Mouse (Mus musculus) G1E (cell line): ENCODE measurements at regions not wholly inside any gene's neighbourhood (a gene's known extent, or its start where the extent isn't known, plus 50 kb on each side); places are given as distances from the start of the nearest gene placed in this dataset.

Experiments
- ATAC-seq: 2 replicates; pipeline ENCODE4 v1.8.0; 2016; ENCODE audit warnings: mild to moderate bottlenecking; ENCODE audit not compliant: insufficient number of reproducible peaks, poor library complexity, low FRiP score, severe bottlenecking; ENCODE audit errors: extremely low read depth
- DNase-seq: peaks from one replicate; pipeline ENCODE4 v3.0.0; 2012; ENCODE audit warnings: low spot score
- H3K27me3 ChIP-seq: 2 replicates; pipeline ENCODE4 v1.6.1; 2012; ENCODE audit warnings: mild to moderate bottlenecking, low read length, inconsistent platforms; ENCODE audit not compliant: insufficient read depth
- H3K36me3 ChIP-seq: replicated peaks from 2 replicates; pipeline ENCODE3; 2012; ENCODE audit warnings: mild to moderate bottlenecking, inconsistent platforms
- H3K4me1 ChIP-seq: 2 replicates; pipeline ENCODE4 v1.6.1; 2012; ENCODE audit warnings: low read depth, low read length, inconsistent platforms, mixed read lengths; ENCODE audit not compliant: insufficient read depth
- H3K4me3 ChIP-seq: 2 replicates; pipeline ENCODE4 v1.5.1; 2012; ENCODE audit warnings: low read depth, mild to moderate bottlenecking, inconsistent platforms, low read length, moderate library complexity, mixed read lengths
- H3K9me3 ChIP-seq: replicated peaks from 2 replicates; pipeline ENCODE4 v1.6.1; 2012; ENCODE audit warnings: inconsistent platforms
- CTCF ChIP-seq: IDR thresholded peaks from 2 replicates; pipeline ENCODE4 v1.5.1; 2012; ENCODE audit warnings: low read depth, low read length, inconsistent platforms, mixed read lengths
- GATA1 ChIP-seq: IDR thresholded peaks from 2 replicates; pipeline ENCODE4 v1.6.1; 2012; ENCODE audit warnings: borderline replicate concordance, low read length, inconsistent platforms, mixed read lengths
- GATA2 ChIP-seq: IDR thresholded peaks from 2 replicates; pipeline ENCODE4 v1.6.1; 2012; ENCODE audit warnings: low read depth, low read length, inconsistent platforms, borderline replicate concordance
- POLR2AphosphoS5 ChIP-seq: IDR thresholded peaks from 2 replicates; pipeline ENCODE4 v1.6.1; 2012; ENCODE audit warnings: low read depth, low read length, inconsistent platforms; ENCODE audit not compliant: insufficient replicate concordance
- TAL1 ChIP-seq: conservative IDR thresholded peaks from 2 replicates; pipeline ENCODE4 v1.6.1; 2012; ENCODE audit warnings: low read depth, low read length, inconsistent platforms, mixed read lengths

DNA sequence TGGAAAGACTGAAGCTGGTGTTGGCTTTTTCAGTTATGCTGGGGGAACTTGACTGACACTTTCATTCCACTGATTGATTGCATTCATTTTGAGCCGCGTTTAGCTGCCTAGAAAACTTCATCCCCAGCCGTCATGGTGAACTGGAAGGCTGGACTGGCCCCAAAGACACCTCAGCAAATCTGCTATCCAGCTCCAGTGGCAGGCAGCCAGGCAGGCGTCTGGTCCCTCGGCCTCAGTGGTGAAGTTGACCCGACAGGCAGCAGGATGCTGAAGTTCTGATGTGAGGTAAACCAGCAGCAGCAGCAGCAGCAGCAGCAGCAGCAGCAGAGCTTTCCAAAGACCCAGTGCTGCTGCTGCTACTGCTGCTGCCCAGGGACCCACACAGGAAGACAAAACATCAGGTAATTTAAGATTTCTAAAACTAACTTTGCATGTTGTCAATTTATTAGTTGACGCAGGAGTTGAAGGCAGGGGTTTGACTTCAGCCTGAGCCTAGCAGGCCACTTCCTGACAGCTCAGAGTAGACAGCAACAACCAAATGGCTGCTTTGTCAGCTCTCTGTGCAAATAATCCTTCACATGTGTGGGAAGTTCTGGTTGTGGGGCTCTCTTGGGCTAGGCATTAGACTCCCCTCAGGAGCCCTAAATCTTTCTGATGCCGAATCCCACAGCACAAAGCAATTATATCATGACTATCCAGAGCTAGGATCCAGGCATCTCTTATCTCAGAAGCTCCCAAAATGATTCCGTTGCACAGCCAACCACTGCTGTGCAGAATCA, 200.4 kb upstream of the Nhs start:
- no peak for ATAC-seq
- Histone ChIP-seq H3K4me1 (no peaks in the 10 kb centered on the region), H3K9me3 (no peaks in the 10 kb centered on the region), H3K4me3 (no peak overlapping the region), H3K27me3 (no peaks in the 10 kb centered on the region), H3K36me3 (no peaks in the 10 kb centered on the region)
- no peak for DNase-seq
- TF ChIP-seq GATA2 = no peak
- TF ChIP-seq GATA1 = no peak
- no peak for TF ChIP-seq TAL1
- TF ChIP-seq POLR2AphosphoS5 = no peak
- no peak for TF ChIP-seq CTCF

DNA sequence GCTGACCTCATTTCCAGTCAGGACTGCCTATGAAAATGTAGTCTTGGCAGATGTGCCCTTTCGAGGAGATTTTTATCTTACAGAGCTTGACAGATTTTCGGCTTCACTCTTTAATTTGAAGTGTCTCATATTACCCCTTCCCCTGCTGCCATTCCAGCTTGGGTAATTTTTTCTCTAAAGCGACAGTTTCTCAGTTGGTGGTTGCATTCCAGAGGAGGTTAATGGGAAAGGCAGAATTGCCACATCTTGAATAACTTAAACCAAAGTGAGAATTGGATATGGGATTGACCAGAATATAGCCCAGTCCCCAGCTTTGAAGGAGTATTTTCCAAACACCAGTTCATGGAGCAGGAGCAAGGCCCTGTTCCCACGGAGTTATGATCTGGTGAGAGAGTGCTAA, 188.8 kb upstream of the Nhs start:
- Histone ChIP-seq H3K27me3 (no peaks in the 10 kb centered on the region), H3K36me3 (no peaks in the 10 kb centered on the region), H3K4me3 (no peak overlapping the region), H3K9me3 (no peaks in the 10 kb centered on the region), H3K4me1 (no peaks in the 10 kb centered on the region)
- DNase-seq = no peak
- TF ChIP-seq TAL1 = no peak
- no peak for TF ChIP-seq POLR2AphosphoS5
- no peak for TF ChIP-seq GATA1
- no peak for TF ChIP-seq CTCF
- no peak for TF ChIP-seq GATA2
- ATAC-seq = no peak

GRCm38 (mm10) chrX:162347886-162348285, 188.4 kb upstream of the Nhs start:
- ATAC-seq (no peak), DNase-seq (no peak)
- Histone ChIP-seq H3K4me1 (no peaks in the 10 kb centered on the region), H3K27me3 (no peaks in the 10 kb centered on the region), H3K36me3 (no peaks in the 10 kb centered on the region), H3K4me3 (no peak overlapping the region), H3K9me3 (no peaks in the 10 kb centered on the region)
- TF ChIP-seq POLR2AphosphoS5 (no peak), GATA2 (no peak), CTCF (no peak), GATA1 (no peak), TAL1 (no peak)

DNA sequence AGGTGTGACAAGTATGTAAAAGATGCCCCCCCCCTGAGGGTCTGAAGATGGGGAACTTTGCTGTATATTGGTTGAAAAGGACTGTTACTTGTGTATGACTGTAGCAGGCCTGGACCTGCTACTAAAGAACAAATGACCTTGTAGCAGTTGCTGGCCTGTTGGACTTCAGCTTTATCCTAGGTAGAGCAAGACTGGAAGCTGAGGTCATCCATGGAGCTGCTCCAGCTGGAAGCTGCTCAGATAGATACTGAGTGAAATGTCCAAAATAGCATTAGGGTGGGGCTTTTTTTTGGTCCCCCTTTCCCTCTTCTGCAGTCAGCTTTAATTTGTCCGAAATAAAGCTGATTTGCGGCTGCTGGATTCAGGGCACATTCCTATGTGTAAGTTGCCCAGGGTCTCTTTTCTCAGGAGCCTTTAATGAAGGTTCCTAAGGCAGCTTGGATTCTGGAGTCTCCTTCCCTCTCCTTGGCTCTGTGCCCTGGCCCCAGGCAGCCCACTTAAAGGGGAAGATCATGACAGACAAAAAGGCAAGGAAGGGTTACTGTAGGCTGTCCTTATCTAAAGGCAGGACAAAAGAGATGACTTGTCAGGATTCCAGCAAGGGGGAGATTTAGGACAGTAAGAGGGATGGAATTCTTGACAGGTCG, 186.1 kb upstream of the Nhs start:
- Histone ChIP-seq H3K4me3 (no peak overlapping the region), H3K9me3 (no peaks in the 10 kb centered on the region), H3K36me3 (no peaks in the 10 kb centered on the region), H3K4me1 (no peaks in the 10 kb centered on the region), H3K27me3 (no peaks in the 10 kb centered on the region)
- TF ChIP-seq TAL1 = no peak
- TF ChIP-seq POLR2AphosphoS5 = no peak
- DNase-seq (no peak), ATAC-seq (no peak)

DNA sequence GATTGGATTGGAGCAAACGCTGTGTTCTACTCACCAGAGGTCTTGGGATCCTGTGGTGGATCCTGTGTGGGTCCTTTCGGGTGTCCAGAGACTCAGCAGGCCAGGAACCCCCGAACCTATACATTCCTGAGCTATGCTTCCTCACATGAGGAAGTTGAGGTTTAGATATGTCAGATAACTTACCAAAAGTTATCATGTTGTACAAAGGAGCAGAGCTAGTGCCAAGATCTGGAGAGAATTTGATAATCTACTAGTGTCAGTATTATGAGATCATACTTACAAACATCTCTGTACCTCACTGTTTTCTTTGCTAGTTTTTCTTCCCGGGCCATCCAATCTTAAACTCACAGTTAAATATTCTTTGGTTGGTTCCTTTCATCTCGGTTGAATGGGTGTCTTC, 172.6 kb upstream of the Nhs start:
- no peak for DNase-seq
- H3K9me3 ChIP-seq = no peaks in the 10 kb centered on the region
- no peaks in the 10 kb centered on the region for H3K4me1 ChIP-seq
- TF ChIP-seq POLR2AphosphoS5 = no peak
- no peak for TF ChIP-seq GATA1
- TF ChIP-seq CTCF = no peak
- TF ChIP-seq TAL1 = no peak
- no peak for TF ChIP-seq GATA2
- no peak for ATAC-seq
- H3K27me3 ChIP-seq = no peaks in the 10 kb centered on the region
- no peaks in the 10 kb centered on the region for H3K36me3 ChIP-seq
- H3K4me3 ChIP-seq = no peak overlapping the region

DNA sequence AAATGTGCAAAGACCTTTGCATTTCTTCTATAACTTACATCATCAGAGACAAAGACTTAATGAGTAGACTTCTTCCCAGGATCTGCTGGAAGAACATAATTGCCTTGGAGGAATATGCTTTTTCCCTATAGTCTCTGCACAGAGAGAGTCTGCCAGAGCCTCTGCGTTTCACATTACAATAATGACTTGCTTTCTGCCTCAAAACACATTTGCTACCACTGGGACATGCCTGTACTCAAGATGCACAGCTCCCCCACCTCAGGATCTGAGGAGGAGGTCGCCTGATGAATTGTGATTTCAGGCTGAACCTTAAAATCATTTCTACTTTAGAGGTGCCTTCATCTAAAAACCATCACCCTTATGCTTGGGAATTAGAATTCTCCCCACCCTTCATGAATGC, 148.1 kb upstream of the Nhs start:
- no peak for TF ChIP-seq POLR2AphosphoS5
- no peak for TF ChIP-seq GATA1
- no peak for TF ChIP-seq TAL1
- no peak for TF ChIP-seq GATA2
- no peak for TF ChIP-seq CTCF
- ATAC-seq (no peak), DNase-seq (no peak)
- Histone ChIP-seq H3K36me3 (no peaks in the 10 kb centered on the region), H3K4me1 (no peaks in the 10 kb centered on the region), H3K4me3 (no peak overlapping the region), H3K9me3 (no peaks in the 10 kb centered on the region), H3K27me3 (no peaks in the 10 kb centered on the region)
